Mouse (Mus musculus): ENCODE results near the gene Ggt6. TPM values are rescaled to one million over a fixed set of nuclear protein-coding genes. Genes with fewer than 3 reads are reported as not detected.

The Ggt6 gene
- polyA plus RNA-seq, 1 experiment from 2014 or later = not detected

- no peak for DNase-seq (ENCODE audit: extremely low spot score, low spot score)
- WGBS = 85% methylated on average over 8 of the region's 8 CpGs
Measured at GRCm38 (mm10) chr11:72415155-72415554, 20.2 kb upstream of the Ggt6 start.

GRCm38 (mm10) chr11:72416666-72417065 is 18.7 kb upstream of the Ggt6 start:
- Histone ChIP-seq H3K36me3 (replicated peaks) (no peaks in the 10 kb centered on the region), H3K27me3 (ENCODE audit: poor library complexity, severe bottlenecking) (peaks cover 25% of the 10 kb centered on the region), H3K4me3 (no peak overlapping the region), H3K9me3 (no peaks in the 10 kb centered on the region), H3K27ac (peak overlapping the region; percentile 72; the same call in 1 of the 2 replicates), H3K4me1 (peaks cover 27% of the 10 kb centered on the region)
- WGBS = 90% methylated on average over 5 of the region's 5 CpGs
- no peak for DNase-seq (ENCODE audit: extremely low spot score, low spot score)

More at GRCm38 (mm10) chr11:72415155-72415554, 20.2 kb upstream of the Ggt6 start:
- Histone ChIP-seq H3K4me3 (no peak overlapping the region), H3K9me3 (no peaks in the 10 kb centered on the region), H3K27ac (no peak overlapping the region), H3K36me3 (replicated peaks) (no peaks in the 10 kb centered on the region), H3K27me3 (ENCODE audit: poor library complexity, severe bottlenecking) (peaks cover 37% of the 10 kb centered on the region), H3K4me1 (peaks cover 42% of the 10 kb centered on the region)

GRCm38 (mm10) chr11:72417376-72417775 is 17.9 kb upstream of the Ggt6 start:
- no peaks in the 10 kb centered on the region for H3K9me3 ChIP-seq
- DNase-seq (ENCODE audit: extremely low spot score, low spot score) = no peak
- H3K4me3 ChIP-seq = no peak overlapping the region
- peaks cover 20% of the 10 kb centered on the region for H3K27me3 ChIP-seq (ENCODE audit: poor library complexity, severe bottlenecking)
- 7% methylated on average over 4 of the region's 4 CpGs for WGBS
- H3K27ac ChIP-seq = peak overlapping the region; percentile 72
- H3K4me1 ChIP-seq = peaks cover 22% of the 10 kb centered on the region
- no peaks in the 10 kb centered on the region for H3K36me3 ChIP-seq (replicated peaks)

GRCm38 (mm10) chr11:72418227-72418626 is 17.1 kb upstream of the Ggt6 start:
- peak overlapping the region; percentile 72 for H3K27ac ChIP-seq
- no peak for DNase-seq (ENCODE audit: extremely low spot score, low spot score)
- H3K9me3 ChIP-seq = no peaks in the 10 kb centered on the region
- H3K4me1 ChIP-seq = peaks cover 20% of the 10 kb centered on the region
- H3K27me3 ChIP-seq (ENCODE audit: poor library complexity, severe bottlenecking) = peaks cover 15% of the 10 kb centered on the region
- WGBS = 47% methylated on average over 8 of the region's 8 CpGs
- H3K36me3 ChIP-seq (replicated peaks) = no peaks in the 10 kb centered on the region
- no peak overlapping the region for H3K4me3 ChIP-seq

GRCm38 (mm10) chr11:72419006-72419405 is 16.3 kb upstream of the Ggt6 start:
- H3K27me3 ChIP-seq (ENCODE audit: poor library complexity, severe bottlenecking) = peaks cover 7% of the 10 kb centered on the region
- no peaks in the 10 kb centered on the region for H3K36me3 ChIP-seq (replicated peaks)
- H3K4me1 ChIP-seq = peaks cover 20% of the 10 kb centered on the region
- no peaks in the 10 kb centered on the region for H3K9me3 ChIP-seq
- H3K4me3 ChIP-seq = no peak overlapping the region
- 92% methylated on average over 6 of the region's 6 CpGs for WGBS
- DNase-seq (ENCODE audit: extremely low spot score, low spot score) = no peak
- no peak overlapping the region for H3K27ac ChIP-seq

DNA sequence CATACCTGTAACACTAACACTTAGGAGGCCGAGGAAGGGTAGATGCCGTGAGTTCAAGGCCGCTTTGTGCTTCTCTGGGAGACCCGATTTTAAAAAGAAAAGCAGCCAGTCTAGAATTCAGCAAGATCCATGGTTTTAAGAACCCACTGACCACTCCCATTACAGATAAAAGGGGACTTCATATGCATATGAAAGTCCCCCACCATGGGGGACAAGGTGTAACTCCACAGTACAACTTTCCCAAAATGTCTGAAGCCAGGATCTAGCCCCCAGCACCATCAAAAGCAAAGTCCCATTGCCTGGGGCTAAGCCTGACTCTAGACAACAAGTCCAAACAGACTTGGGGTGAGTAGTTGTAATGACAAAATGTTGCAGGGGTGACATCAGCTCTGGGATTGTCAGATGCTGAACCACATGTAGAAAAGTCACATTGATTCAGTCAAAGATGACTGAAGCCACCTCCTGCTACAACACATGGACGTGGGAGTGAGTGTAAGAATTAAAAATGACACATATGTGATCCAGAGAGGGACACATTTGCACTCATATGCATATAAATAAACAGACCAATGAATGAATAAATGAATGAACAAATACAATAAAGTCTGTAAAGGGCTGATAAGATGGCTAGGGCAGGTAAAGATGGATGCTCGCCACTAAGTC is 14.7 kb upstream of the Ggt6 start:
- peaks cover 20% of the 10 kb centered on the region for H3K4me1 ChIP-seq
- H3K27me3 ChIP-seq (ENCODE audit: poor library complexity, severe bottlenecking) = no peaks in the 10 kb centered on the region; the same call in 1 of the 2 replicates
- no peak overlapping the region for H3K4me3 ChIP-seq
- no peak for DNase-seq (ENCODE audit: extremely low spot score, low spot score)
- no peaks in the 10 kb centered on the region for H3K9me3 ChIP-seq
- H3K27ac ChIP-seq = no peak overlapping the region
- H3K36me3 ChIP-seq (replicated peaks) = no peaks in the 10 kb centered on the region
- WGBS = 86% methylated on average over 6 of the region's 6 CpGs

- Histone ChIP-seq H3K4me3 (no peak overlapping the region), H3K4me1 (peaks cover 18% of the 10 kb centered on the region), H3K9me3 (no peaks in the 10 kb centered on the region), H3K27me3 (ENCODE audit: poor library complexity, severe bottlenecking) (no peaks in the 10 kb centered on the region; the same call in 1 of the 2 replicates), H3K36me3 (replicated peaks) (no peaks in the 10 kb centered on the region), H3K27ac (no peak overlapping the region)
- DNase-seq (ENCODE audit: extremely low spot score, low spot score) = no peak
- 89% methylated on average over 11 of the region's 11 CpGs for WGBS
Measured at GRCm38 (mm10) chr11:72421518-72422278, 13.6 kb upstream of the Ggt6 start.

GRCm38 (mm10) chr11:72423686-72424085 is 11.6 kb upstream of the Ggt6 start:
- no peak overlapping the region for H3K27ac ChIP-seq
- 86% methylated on average over 4 of the region's 4 CpGs for WGBS
- H3K4me3 ChIP-seq = no peak overlapping the region
- no peaks in the 10 kb centered on the region for H3K4me1 ChIP-seq
- no peaks in the 10 kb centered on the region; the same call in 1 of the 2 replicates for H3K9me3 ChIP-seq
- DNase-seq (ENCODE audit: extremely low spot score, low spot score) = no peak
- H3K27me3 ChIP-seq (ENCODE audit: poor library complexity, severe bottlenecking) = no peaks in the 10 kb centered on the region
- H3K36me3 ChIP-seq (replicated peaks) = no peaks in the 10 kb centered on the region

- no peaks in the 10 kb centered on the region for H3K27me3 ChIP-seq (ENCODE audit: poor library complexity, severe bottlenecking)
- H3K9me3 ChIP-seq = no peaks in the 10 kb centered on the region; the same call in 1 of the 2 replicates
- H3K27ac ChIP-seq = no peak overlapping the region
- H3K4me3 ChIP-seq = no peak overlapping the region
- H3K36me3 ChIP-seq (replicated peaks) = no peaks in the 10 kb centered on the region
- no peak for DNase-seq (ENCODE audit: extremely low spot score, low spot score)
- H3K4me1 ChIP-seq = no peaks in the 10 kb centered on the region; the same call in 1 of the 2 replicates
Measured at GRCm38 (mm10) chr11:72425201-72425600, 10.1 kb upstream of the Ggt6 start.

DNA sequence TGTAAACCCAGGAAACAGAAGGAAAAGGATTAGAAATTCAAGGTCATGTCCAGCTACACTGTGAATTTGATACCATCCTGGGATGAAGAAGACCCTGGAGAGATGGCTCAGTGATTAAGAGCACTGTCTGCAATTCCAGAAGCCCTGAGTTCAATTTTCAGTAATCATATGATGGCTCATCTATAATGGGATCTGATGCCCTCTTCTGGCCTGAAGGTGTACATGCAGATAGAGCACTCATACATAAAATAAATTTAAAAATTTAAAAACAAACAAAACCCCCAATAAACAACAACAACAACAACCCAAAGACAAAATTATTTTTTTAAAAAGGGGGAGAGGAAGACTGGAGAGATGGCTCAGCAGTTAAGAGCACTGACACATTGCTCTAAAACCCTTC is 8.4 kb upstream of the Ggt6 start:
- Histone ChIP-seq H3K4me3 (no peak overlapping the region), H3K9me3 (no peaks in the 10 kb centered on the region; the same call in 1 of the 2 replicates), H3K4me1 (no peaks in the 10 kb centered on the region; the same call in 1 of the 2 replicates), H3K27ac (no peak overlapping the region), H3K27me3 (ENCODE audit: poor library complexity, severe bottlenecking) (no peaks in the 10 kb centered on the region), H3K36me3 (replicated peaks) (no peaks in the 10 kb centered on the region)
- no peak for DNase-seq (ENCODE audit: extremely low spot score, low spot score)

DNA sequence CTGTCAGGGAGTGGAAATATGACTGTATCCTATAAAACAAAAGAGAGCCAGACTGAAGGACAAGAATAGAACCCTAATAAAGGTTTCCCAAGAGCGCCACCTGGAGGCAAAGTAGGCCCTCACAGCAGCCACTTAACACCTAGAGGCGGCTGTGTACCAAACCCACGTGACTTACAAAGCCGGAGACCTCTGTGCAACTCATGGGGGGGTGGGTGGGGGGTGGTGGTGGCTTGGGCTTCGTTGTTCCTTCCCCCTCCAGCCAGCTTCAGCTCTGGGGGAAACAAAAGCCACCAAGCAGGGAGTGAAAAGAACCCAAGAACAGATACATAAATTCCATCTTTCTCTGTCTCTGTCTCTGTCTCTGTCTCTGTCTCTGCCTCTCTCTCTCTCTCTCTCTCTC is 6.6 kb upstream of the Ggt6 start:
- Histone ChIP-seq H3K4me3 (peak overlapping the region; percentile 20; the same call in 1 of the 2 replicates), H3K9me3 (no peaks in the 10 kb centered on the region; the same call in 1 of the 2 replicates), H3K4me1 (no peaks in the 10 kb centered on the region; the same call in 1 of the 2 replicates), H3K27ac (0 out of 2 replicates have a peak overlapping the region, but pooled peaks have one; percentile 70), H3K27me3 (ENCODE audit: poor library complexity, severe bottlenecking) (no peaks in the 10 kb centered on the region), H3K36me3 (replicated peaks) (no peaks in the 10 kb centered on the region)
- 2% methylated on average over 5 of the region's 5 CpGs for WGBS
- DNase-seq (ENCODE audit: extremely low spot score, low spot score) = peak; percentile 73

DNA sequence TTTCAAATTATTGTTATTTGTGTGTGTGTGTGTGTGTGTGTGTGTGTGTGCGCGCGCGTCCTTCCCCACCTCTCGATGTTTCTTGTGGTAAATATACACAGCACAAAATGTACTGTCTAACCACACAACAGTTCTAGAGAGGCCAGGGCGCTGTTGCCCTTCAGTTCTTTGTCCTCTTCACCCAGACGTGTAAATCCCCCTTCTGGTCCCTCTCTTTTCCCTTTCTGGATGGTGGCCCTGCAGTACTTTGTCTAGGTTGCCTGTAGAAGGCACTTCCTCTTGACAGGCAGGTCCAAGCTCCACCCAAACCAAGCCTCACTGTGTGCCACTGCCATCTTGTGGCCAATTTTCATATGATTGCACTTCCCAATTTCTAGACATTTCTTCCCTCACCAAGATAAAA is 6.0 kb upstream of the Ggt6 start:
- WGBS = 50% methylated on average over 7 of the region's 7 CpGs
- Histone ChIP-seq H3K27me3 (ENCODE audit: poor library complexity, severe bottlenecking) (no peaks in the 10 kb centered on the region), H3K27ac (peak overlapping the region; percentile 70), H3K4me3 (peak overlapping the region; percentile 27), H3K4me1 (no peaks in the 10 kb centered on the region; the same call in 1 of the 2 replicates), H3K36me3 (replicated peaks) (no peaks in the 10 kb centered on the region), H3K9me3 (no peaks in the 10 kb centered on the region; the same call in 1 of the 2 replicates)
- peak; percentile 72 for DNase-seq (ENCODE audit: extremely low spot score, low spot score)
